Mouse (Mus musculus) spleen, postnatal 4 days (tissue): ENCODE measurements around the gene Dusp1.

Experiments used
- DNase-seq, 2 experiments: peaks; one replicate each; pipeline ENCODE4 v3.0.0; 2022; ENCODE audit warnings: low spot score in 2 of 2

Dusp1 gene

GRCm38 (mm10) chr17:26524801-26525200 is 37.1 kb downstream of the Dusp1 start:
- DNase-seq, result no peak

DNA sequence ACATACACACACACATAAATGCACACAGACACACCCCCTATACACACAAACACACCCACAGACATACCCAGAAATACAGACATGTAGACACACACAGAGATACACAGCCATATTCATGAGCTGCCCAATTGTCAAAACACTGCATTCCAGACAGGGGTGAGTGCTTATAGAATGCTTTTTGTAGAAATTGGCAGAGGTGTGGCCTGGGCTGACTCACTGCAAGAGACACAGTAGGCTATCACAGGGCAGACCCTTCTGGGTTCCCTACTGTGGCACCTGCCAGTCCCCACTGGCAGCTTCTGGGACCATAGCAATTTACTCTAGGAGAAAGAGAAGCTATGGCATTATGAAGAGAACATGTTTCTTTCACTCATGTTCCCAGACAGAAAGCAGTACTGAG is 37.6 kb downstream of the Dusp1 start:
- no peak for DNase-seq

GRCm38 (mm10) chr17:26522711-26523110 is 39.2 kb downstream of the Dusp1 start:
- no peak for DNase-seq

- DNase-seq, result no peak
Observed at GRCm38 (mm10) chr17:26518306-26518705, 43.6 kb downstream of the Dusp1 start.

GRCm38 (mm10) chr17:26515675-26516074 is 46.3 kb downstream of the Dusp1 start:
- DNase-seq, result no peak

DNA sequence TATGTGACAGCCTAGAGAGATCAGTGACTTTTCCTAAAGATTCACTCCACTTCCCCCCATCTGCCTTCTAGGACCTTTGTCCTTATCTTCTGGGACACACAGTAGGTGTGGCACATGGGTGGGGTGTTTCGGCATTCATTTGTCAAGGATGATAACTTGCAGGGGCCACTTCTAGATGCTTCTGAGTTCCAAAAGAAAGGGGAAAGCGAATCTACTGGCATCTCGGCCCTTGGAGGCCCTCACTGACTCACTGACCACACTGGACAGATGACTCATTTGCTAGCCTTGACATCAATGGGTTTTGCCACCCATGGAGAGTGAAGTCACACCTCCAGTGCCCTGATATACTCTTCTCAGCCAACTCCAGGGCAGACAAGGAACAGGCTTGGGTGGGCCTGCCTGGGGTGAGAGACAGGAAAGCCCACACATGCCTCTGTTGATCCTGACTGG is 47.3 kb downstream of the Dusp1 start:
- peak in 1 of 2 experiments; percentile 70 for DNase-seq

DNA sequence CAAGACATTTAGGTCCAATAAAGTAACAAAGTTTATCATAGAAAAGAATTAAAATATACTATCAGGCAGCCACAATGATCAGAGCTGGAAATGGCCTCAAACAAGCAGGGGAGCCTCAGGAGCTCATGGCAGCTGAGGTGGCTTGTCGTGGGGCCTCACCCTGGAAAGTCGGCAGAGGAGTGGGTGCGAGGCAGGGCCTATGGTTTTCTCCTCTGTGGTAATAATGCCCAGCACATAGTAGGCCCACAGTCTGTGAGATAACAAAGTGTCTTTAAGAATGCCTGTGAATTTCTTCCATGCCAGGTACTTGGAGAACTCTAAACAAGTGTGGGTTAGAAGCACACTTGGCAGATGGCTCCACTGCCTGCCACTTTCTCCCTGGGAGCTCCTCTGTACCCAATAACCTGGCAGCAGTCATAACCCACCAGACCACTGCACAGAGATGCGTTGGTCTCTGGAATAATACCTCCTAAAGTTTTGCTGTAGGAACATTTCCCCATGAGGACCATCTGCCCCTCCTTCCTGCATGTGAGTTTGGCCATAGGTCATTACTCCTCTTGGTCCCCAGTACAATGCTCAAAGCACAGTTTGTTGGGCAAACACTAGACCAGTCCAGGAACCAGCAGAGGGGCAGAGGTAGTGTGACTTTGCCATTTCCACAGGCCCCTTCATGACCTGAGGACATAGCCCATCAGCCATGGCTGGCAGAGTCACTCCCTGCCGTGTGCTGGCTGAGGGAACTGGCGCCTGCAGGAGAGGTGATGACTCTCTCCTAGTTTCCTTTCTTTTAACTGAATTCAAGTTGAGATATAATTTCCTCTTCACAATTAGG is 48.3 kb downstream of the Dusp1 start:
- no peak for DNase-seq

DNA sequence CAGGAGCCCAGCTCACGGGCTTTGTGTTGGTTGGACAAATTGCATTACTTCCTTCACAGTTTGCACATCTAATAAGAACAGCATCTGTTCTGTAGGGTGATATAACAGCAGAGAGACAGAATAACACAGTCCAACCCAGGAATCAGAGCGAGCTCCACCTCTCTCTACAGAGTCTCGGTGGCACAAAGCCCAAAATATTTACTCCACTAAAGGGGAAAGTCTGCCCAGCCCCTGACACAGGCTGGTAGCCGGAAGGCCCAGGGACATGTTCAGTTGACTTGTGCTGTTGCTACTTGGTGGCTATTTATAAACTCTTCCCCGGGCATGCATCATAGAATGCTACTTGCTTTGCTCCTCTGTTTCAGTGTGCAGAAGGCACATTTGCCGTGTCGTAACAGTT is 49.0 kb downstream of the Dusp1 start:
- no peak for DNase-seq

DNA sequence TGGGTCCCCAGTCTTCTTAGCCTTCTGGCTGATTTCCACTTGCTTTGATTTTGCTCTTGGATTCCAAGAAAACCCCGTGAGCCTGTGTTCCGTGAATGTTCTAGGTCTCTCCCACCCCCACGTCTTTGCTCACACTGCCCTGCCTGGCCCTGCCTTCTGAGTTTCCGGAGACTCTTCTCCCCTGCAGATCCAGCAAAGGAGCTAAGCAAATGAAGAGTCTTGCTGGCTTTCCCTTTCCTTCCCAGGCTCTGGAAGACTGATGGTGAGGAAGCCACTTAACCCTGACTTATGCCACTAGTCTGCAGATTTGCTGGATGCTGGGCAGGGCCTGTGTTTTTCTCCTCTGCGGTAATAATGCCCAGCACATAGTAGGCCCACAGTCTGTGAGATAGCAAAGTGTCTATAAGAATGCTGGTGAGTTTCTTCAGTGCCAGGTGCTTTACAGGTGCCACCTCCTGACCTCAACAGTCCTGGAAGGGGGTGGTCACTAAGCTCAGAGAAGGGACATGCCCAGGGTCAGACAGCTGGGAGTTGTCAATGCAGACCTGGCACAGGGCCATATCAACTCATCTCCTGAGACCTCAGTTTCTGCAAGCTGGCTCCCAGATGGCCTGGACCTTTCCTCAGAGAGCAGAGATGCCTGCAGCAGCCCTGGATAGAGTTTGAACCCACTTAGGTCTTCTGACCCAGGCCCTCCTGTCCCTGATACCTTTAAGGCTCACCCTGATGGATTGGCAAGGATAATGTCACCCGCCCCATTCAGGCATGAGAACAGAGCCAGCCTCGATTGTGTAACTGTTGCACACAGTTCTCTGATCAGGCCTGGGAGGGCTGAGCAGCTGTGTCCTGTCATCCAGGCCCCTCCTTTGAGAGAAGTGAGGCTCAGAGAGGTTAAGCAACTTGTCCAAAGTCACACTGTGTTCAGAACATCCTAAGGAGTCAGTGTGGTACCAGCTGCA is 49.8 kb downstream of the Dusp1 start:
- DNase-seq, result peak; percentile 54 to 68

DNA sequence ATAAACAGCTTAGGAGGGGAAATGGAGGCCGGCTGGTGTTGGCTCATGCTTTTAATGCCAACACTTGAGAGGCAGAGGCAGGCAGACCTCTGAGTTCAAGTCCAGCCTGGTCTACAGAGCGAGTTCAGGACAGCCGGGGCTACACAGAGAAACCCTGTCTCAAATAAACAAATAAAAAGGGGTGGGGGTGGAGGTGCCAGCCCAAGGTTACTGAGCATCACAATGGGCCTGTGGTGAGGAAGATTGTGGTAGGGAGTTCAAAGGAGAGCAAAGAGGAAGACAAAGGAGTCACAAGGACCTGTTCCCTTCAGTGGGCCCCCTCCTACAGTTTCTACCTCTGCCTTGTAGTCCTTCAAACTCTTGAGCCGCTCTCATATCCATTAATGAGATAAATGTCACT is 50.7 kb downstream of the Dusp1 start:
- DNase-seq, result no peak

- DNase-seq, result peak in 1 of 2 experiments; percentile 67
Observed at GRCm38 (mm10) chr17:26510146-26511045, 51.5 kb downstream of the Dusp1 start.

GRCm38 (mm10) chr17:26508961-26509771 is 52.8 kb downstream of the Dusp1 start:
- peak; percentile 81 to 94 for DNase-seq

DNA sequence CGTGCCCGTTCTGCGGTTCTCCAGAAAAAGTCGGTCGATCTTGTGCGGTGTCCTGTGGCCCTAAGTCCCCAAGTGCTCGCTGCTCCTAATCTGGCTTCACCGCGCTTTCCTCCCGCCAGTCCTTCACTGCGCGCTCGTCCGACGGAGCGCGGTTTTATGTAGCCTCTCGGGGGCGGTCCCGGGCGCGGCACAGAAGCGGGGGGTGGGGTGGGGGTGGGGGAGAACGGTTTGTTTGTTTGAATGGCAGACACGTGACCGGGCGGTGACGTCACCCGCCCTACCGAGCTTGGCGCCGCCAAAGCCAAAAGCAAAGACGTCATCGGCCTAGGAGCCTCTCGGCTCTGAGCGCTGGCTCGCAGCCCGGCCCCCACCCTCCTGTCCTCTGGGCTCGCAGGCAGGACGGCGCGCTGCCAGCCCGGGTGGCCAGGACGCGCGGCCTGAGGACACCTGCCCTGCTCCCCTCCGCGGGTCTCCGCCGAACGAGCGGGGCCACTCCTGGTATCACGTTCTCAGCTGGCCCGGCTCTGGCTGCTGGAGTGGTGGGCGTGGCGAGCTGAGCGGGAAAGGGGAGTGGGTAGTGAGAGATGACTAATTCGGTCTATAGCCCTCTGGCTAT is 53.5 kb downstream of the Dusp1 start:
- peak; percentile 94 to 96 for DNase-seq

DNA sequence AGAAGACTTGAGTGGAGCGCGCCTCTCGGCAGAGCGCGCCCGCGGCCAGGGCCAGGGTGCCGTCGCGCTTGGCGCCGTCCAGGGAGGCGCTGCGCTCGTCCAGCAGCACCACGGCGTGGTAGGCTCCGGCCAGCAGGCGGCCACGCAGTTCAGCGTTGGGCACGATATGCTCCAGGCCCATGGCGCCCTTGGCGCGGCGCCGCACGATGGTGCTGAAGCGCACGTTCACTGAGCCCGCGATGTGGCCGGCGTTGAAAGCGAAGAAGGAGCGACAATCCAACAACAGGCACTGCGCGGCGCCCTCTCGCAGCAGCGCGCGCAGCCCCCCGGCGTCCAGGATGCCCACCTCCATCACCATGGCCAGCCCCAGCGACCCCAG is 54.0 kb downstream of the Dusp1 start:
- DNase-seq, result peak; percentile 83 to 91

GRCm38 (mm10) chr17:26506997-26507871 is 54.7 kb downstream of the Dusp1 start:
- DNase-seq, result peak in 1 of 2 experiments; percentile 50

DNA sequence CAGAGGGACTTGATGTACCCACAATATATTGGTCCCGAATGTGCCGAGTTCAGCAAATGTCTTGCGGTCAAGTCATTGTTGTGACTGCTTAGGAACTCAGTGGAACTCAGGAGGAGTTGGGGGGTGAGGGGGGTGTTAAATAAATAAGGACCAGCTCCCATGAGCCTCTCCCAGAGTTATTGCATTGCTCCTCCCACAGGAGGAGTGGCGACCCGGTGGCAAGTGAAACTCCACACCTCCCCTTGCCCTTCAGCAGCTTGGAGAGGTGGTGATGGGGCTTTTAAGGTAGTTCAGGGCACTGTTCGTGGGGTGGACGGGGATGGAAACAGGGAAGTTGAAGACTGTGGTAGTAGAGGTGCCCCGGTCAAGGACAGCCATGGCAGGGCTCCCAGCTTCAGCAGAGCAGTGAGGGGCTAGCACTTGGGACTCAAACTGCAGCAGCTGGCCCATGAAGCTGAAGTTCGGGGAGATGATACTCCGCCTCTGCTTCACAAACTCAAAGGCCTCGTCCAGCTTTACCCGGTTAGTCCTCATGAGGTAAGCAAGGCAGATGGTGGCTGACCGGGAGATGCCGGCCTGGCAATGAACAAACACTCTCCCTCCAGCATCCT is 55.8 kb downstream of the Dusp1 start:
- no peak for DNase-seq

GRCm38 (mm10) chr17:26505181-26505581 is 56.7 kb downstream of the Dusp1 start:
- no peak for DNase-seq

DNA sequence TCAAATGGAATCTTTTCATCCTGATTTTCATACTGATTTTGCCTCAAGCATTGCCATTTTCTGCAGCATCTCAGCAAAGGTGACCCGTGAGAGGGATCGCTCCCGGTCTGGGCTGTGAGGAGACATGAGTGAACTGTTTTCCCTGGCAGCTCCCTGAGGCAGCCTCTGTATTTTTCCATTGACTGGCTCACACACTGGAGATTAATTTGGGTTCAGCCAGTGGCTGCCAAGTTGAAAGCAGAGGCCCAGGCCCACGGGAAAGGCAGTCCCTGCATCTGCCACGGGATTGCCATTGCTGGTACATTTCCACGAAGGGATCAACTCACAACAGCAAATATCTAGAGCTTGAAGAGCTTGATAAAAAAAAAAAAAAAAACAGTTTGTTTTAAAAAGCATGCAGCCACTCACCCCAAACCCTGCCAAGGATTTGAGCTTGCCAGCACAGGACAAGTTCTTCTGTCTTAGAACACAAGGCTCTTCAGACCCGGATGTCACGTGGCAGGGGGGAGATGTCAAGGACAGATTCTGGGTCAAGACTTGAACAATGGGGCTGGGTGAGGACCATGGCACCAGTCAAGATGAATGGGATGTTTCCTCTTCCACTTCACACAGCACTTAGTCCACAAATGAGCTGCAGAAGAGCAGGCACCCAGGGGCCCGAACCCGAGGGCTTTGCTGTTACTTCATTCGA is 57.8 kb downstream of the Dusp1 start:
- peak in 1 of 2 experiments; percentile 28 for DNase-seq
